Mouse (Mus musculus): ENCODE measurements around the gene Bmp2. TPM values are rescaled to one million over a fixed set of nuclear protein-coding genes. Genes with fewer than 3 reads are reported as not detected.

Gene Bmp2
- polyA plus RNA-seq (2014; fragmentation: Nextera tagmentation; extraction: Ambion mirVana), result 10.3 and 11.7 TPM in 2 replicates

GRCm38 (mm10) chr2:133552031-133552841 is at the start of gene Bmp2:
TSS of gene Bmp2 (plus strand) at chr2:133552159.
- under 1% methylated on average over 89 of the region's 110 CpGs for WGBS
- Histone ChIP-seq H3K4me3 (ENCODE audit: low read depth, low read length) (peak within 1 kb of the TSS; percentile 70), H3K9me3 (ENCODE audit: control insufficient read depth, low read length) (no peaks in the 10 kb centered on the region), H3K9ac (ENCODE audit: low read length) (peak within 1 kb of the TSS; percentile 51), H3K4me1 (replicated peaks; ENCODE audit: control insufficient read depth, insufficient read depth, low read length) (no peaks in the 10 kb centered on the region; the same call in 1 of the 2 replicates), H3K36me3 (ENCODE audit: control insufficient read depth, insufficient read depth, low read length) (no peaks in the 10 kb centered on the region), H3K27ac (ENCODE audit: low read depth) (no peak within 1 kb of the TSS), H3K4me2 (ENCODE audit: low read length) (peak within 1 kb of the TSS; percentile 90), H3K27me3 (replicated peaks; ENCODE audit: control insufficient read depth, insufficient read depth, low read length) (peaks cover 39% of the 10 kb centered on the region)
- peak; percentile 63 for ATAC-seq (replicated peaks; ENCODE audit: low FRiP score, low TSS enrichment, low read depth)
- DNase-seq (ENCODE audit: low spot score), result peak; percentile 86

DNA sequence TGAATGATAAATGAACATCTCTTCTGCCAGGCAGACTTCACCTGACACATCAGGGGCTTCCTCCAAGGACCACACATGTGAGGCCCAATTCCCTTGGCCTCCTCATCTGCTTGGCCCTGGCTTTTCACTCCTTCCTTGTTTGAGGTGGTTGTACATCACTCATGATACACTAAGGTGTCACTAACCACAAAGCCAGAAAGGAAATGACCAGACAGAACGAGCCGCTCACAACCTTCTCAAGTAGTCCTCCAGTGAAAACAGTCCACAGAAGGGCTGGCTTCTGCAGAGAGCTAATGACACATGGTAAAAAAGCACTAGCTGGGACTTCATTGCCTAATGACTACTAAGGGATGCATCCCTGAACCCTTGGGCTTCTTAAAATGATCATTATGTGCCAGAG is 46.3 kb upstream of the Bmp2 start:
- 78% methylated on average over 2 of the region's 2 CpGs for WGBS
- Histone ChIP-seq H3K4me3 (ENCODE audit: low read depth, low read length) (no peak overlapping the region), H3K27ac (ENCODE audit: low read depth) (no peak overlapping the region), H3K9me3 (ENCODE audit: control insufficient read depth, low read length) (no peaks in the 10 kb centered on the region), H3K4me2 (ENCODE audit: low read length) (no peak overlapping the region), H3K27me3 (replicated peaks; ENCODE audit: control insufficient read depth, insufficient read depth, low read length) (no peaks in the 10 kb centered on the region), H3K4me1 (replicated peaks; ENCODE audit: control insufficient read depth, insufficient read depth, low read length) (no peaks in the 10 kb centered on the region), H3K9ac (ENCODE audit: low read length) (no peak overlapping the region), H3K36me3 (ENCODE audit: control insufficient read depth, insufficient read depth, low read length) (no peaks in the 10 kb centered on the region)
- DNase-seq (ENCODE audit: low spot score) (no peak), ATAC-seq (replicated peaks; ENCODE audit: low FRiP score, low TSS enrichment, low read depth) (no peak)

DNA sequence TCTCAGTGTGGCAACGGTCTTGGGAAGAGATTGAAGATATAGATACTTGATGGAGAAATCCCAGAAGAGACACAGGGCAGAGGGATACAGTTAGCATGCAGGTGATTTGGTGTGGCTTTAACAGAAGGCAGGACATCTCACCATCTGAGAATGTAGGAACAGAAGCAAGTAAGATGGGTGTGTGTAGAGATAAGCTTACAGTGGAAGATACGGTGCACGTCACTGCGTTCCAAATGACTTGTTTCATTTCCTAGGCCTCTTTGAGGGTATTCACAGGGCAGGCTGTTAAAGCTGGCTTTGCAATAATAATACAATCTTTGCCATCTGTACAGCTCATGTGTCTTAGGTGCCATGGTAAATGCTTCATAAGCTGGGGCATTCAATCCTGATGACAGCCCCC is 44.9 kb upstream of the Bmp2 start:
- H3K9me3 ChIP-seq (ENCODE audit: control insufficient read depth, low read length), result no peaks in the 10 kb centered on the region
- no peak overlapping the region for H3K9ac ChIP-seq (ENCODE audit: low read length)
- no peak overlapping the region for H3K4me3 ChIP-seq (ENCODE audit: low read depth, low read length)
- H3K27ac ChIP-seq (ENCODE audit: low read depth), result no peak overlapping the region
- DNase-seq (ENCODE audit: low spot score), result no peak
- H3K4me1 ChIP-seq (replicated peaks; ENCODE audit: control insufficient read depth, insufficient read depth, low read length), result no peaks in the 10 kb centered on the region
- H3K27me3 ChIP-seq (replicated peaks; ENCODE audit: control insufficient read depth, insufficient read depth, low read length), result no peaks in the 10 kb centered on the region
- no peak for ATAC-seq (replicated peaks; ENCODE audit: low FRiP score, low TSS enrichment, low read depth)
- 91% methylated on average over 4 of the region's 4 CpGs for WGBS
- H3K4me2 ChIP-seq (ENCODE audit: low read length), result no peak overlapping the region
- no peaks in the 10 kb centered on the region for H3K36me3 ChIP-seq (ENCODE audit: control insufficient read depth, insufficient read depth, low read length)

GRCm38 (mm10) chr2:133509141-133509540 is 42.8 kb upstream of the Bmp2 start:
- Histone ChIP-seq H3K4me1 (replicated peaks; ENCODE audit: control insufficient read depth, insufficient read depth, low read length) (no peaks in the 10 kb centered on the region), H3K27ac (ENCODE audit: low read depth) (no peak overlapping the region), H3K27me3 (replicated peaks; ENCODE audit: control insufficient read depth, insufficient read depth, low read length) (no peaks in the 10 kb centered on the region), H3K4me2 (ENCODE audit: low read length) (no peak overlapping the region), H3K4me3 (ENCODE audit: low read depth, low read length) (no peak overlapping the region), H3K9ac (ENCODE audit: low read length) (no peak overlapping the region), H3K36me3 (ENCODE audit: control insufficient read depth, insufficient read depth, low read length) (no peaks in the 10 kb centered on the region), H3K9me3 (ENCODE audit: control insufficient read depth, low read length) (no peaks in the 10 kb centered on the region)
- no peak for ATAC-seq (replicated peaks; ENCODE audit: low FRiP score, low TSS enrichment, low read depth)
- no peak for DNase-seq (ENCODE audit: low spot score)
- WGBS, result 64% methylated on average over 16 of the region's 16 CpGs

- H3K9ac ChIP-seq (ENCODE audit: low read length), result no peak overlapping the region
- no peak overlapping the region for H3K4me3 ChIP-seq (ENCODE audit: low read depth, low read length)
- peak overlapping the region; percentile 73 for H3K27ac ChIP-seq (ENCODE audit: low read depth)
- no peaks in the 10 kb centered on the region for H3K9me3 ChIP-seq (ENCODE audit: control insufficient read depth, low read length)
- WGBS, result 64% methylated on average over 9 of the region's 9 CpGs
- no peaks in the 10 kb centered on the region for H3K36me3 ChIP-seq (ENCODE audit: control insufficient read depth, insufficient read depth, low read length)
- no peaks in the 10 kb centered on the region for H3K27me3 ChIP-seq (replicated peaks; ENCODE audit: control insufficient read depth, insufficient read depth, low read length)
- H3K4me2 ChIP-seq (ENCODE audit: low read length), result no peak overlapping the region
- ATAC-seq (replicated peaks; ENCODE audit: low FRiP score, low TSS enrichment, low read depth), result peak; percentile 75; the same call in 1 of the 2 replicates
- peak; percentile 51 for DNase-seq (ENCODE audit: low spot score)
- H3K4me1 ChIP-seq (replicated peaks; ENCODE audit: control insufficient read depth, insufficient read depth, low read length), result no peaks in the 10 kb centered on the region
Observed at GRCm38 (mm10) chr2:133511011-133511779, 40.8 kb upstream of the Bmp2 start.

DNA sequence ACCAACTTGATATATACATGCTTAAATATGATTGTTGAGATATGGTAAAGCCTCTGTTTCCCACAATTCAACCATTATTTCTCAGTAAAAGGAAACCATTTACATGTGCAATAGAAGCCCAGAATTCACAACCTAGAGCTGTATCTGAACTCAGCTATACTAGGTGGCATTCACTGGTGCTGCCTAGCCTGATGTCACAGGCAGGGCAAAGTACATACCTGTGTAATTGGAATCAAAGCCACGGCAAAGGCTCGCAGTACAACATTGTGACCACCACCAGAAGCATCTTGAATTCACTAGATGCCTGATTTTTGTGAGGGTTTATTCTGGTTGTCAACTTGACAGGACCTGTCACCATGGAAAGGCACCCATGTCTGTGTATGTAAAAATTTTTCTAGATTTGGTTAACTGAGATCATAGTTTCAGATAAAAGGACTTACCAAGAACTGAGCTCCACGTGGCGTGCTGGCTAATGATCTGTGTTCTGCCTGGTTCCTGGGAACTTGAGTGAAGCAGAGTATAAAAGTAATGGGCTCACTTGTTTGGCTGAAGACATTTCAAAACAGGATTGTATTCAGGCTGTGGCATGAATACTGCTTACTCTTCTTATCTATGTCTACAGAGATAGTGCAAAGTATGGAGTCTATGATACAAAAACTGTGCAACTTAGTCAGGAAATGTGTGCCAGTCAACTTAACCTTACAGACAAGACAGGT is 35.5 kb upstream of the Bmp2 start:
- Histone ChIP-seq H3K9ac (ENCODE audit: low read length) (no peak overlapping the region), H3K4me2 (ENCODE audit: low read length) (no peak overlapping the region), H3K36me3 (ENCODE audit: control insufficient read depth, insufficient read depth, low read length) (no peaks in the 10 kb centered on the region), H3K4me1 (replicated peaks; ENCODE audit: control insufficient read depth, insufficient read depth, low read length) (no peaks in the 10 kb centered on the region), H3K9me3 (ENCODE audit: control insufficient read depth, low read length) (no peaks in the 10 kb centered on the region), H3K27me3 (replicated peaks; ENCODE audit: control insufficient read depth, insufficient read depth, low read length) (no peaks in the 10 kb centered on the region), H3K4me3 (ENCODE audit: low read depth, low read length) (no peak overlapping the region), H3K27ac (ENCODE audit: low read depth) (no peak overlapping the region)
- no peak for DNase-seq (ENCODE audit: low spot score)
- 84% methylated on average over 4 of the region's 4 CpGs for WGBS
- no peak for ATAC-seq (replicated peaks; ENCODE audit: low FRiP score, low TSS enrichment, low read depth)

DNA sequence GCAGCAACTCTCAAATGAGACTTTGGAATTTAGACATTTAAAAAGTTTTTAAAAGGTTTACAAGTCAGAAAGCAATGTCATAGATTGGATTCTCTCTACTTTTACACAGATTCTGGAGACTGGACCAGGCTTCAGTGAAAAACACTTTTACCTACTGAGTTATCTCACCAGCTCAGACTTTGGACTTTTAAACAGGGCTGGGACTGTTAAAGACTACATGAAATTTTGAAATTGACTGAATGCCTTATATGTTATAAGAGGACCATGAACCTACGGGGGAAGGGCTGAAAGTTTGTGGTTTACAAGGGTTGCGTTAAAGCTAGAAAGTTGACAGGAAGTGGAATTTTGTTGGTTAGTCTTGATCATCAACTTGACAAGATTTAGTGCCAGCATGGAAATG is 34.1 kb upstream of the Bmp2 start:
- H3K4me1 ChIP-seq (replicated peaks; ENCODE audit: control insufficient read depth, insufficient read depth, low read length), result no peaks in the 10 kb centered on the region
- no peak overlapping the region for H3K4me2 ChIP-seq (ENCODE audit: low read length)
- H3K27ac ChIP-seq (ENCODE audit: low read depth), result no peak overlapping the region
- no peak overlapping the region for H3K4me3 ChIP-seq (ENCODE audit: low read depth, low read length)
- WGBS, result 80% methylated on average over 2 of the region's 2 CpGs
- no peak overlapping the region for H3K9ac ChIP-seq (ENCODE audit: low read length)
- no peaks in the 10 kb centered on the region for H3K9me3 ChIP-seq (ENCODE audit: control insufficient read depth, low read length)
- no peaks in the 10 kb centered on the region for H3K36me3 ChIP-seq (ENCODE audit: control insufficient read depth, insufficient read depth, low read length)
- DNase-seq (ENCODE audit: low spot score) (no peak), ATAC-seq (replicated peaks; ENCODE audit: low FRiP score, low TSS enrichment, low read depth) (peak; percentile 50; the same call in 1 of the 2 replicates)
- H3K27me3 ChIP-seq (replicated peaks; ENCODE audit: control insufficient read depth, insufficient read depth, low read length), result no peaks in the 10 kb centered on the region

DNA sequence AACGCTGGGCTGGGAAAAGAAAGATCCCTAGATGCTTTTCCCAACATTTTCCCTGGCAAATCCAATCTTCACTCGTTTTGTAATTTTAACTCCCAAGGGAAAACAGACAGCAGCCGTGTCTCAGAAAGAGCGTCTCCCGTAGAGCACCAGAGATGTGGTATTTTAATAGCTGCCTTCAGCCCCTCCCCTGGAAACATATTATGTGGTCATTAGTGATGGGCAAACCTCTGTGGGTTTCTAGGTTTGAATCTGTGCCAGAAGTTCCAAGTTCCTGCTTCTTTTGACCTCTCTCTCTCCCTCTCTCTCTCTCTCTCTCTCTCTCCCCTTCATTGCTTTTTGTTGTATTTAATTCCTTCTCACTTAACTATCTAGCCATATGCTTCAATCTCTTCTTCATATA is 30.8 kb upstream of the Bmp2 start:
- no peak overlapping the region for H3K4me3 ChIP-seq (ENCODE audit: low read depth, low read length)
- H3K27ac ChIP-seq (ENCODE audit: low read depth), result no peak overlapping the region
- H3K27me3 ChIP-seq (replicated peaks; ENCODE audit: control insufficient read depth, insufficient read depth, low read length), result no peaks in the 10 kb centered on the region
- ATAC-seq (replicated peaks; ENCODE audit: low FRiP score, low TSS enrichment, low read depth), result no peak
- H3K9ac ChIP-seq (ENCODE audit: low read length), result no peak overlapping the region
- no peak overlapping the region for H3K4me2 ChIP-seq (ENCODE audit: low read length)
- no peak for DNase-seq (ENCODE audit: low spot score)
- 66% methylated on average over 5 of the region's 5 CpGs for WGBS
- H3K9me3 ChIP-seq (ENCODE audit: control insufficient read depth, low read length), result no peaks in the 10 kb centered on the region
- no peaks in the 10 kb centered on the region for H3K36me3 ChIP-seq (ENCODE audit: control insufficient read depth, insufficient read depth, low read length)
- H3K4me1 ChIP-seq (replicated peaks; ENCODE audit: control insufficient read depth, insufficient read depth, low read length), result no peaks in the 10 kb centered on the region

All from intestine, embryonic 14.5 days (tissue).